Mouse (Mus musculus): ENCODE data around the gene Sdhaf1. TPM values are rescaled to one million over a fixed set of nuclear protein-coding genes. Genes with fewer than 3 reads are reported as not detected.

Gene Sdhaf1
- polyA plus RNA-seq, 1 experiment from 2014 or later, result 21.6 TPM

DNA sequence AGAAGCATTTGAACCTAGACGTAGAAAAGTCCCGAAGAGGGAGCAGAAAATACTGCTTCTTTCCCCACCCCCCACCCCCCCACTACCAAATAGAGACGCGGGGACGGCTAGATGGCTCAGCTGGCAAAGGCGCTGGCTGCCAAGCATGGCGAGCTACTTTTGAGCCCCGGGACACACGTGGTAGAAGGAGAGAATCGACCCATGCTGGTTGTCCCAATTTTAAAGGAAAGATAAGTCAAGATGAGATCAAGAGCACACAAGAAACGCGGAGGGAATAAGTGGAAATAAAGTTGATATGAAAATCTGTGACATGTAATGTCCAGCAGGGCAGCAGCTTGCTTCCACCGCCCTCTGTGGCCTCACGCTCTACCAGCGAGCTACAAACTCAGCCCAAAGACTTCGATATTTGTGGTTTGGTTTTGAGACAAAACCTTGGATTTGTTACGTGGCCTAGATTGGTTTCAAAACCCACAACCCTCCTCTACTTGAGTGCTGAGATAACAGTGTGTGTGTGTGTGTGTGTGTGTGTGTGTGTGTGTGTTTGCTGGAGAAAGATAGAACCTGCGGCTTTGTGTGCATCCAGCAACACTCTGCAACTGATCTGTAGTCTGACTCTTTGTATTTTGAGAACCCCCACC lies 9.0 kb upstream of the Sdhaf1 start:
- Histone ChIP-seq H3K36me3 (ENCODE audit: control insufficient read depth, insufficient read depth, low read length) (no peaks in the 10 kb centered on the region), H3K4me2 (ENCODE audit: low read depth, severe bottlenecking) (no peak overlapping the region), H3K27me3 (ENCODE audit: control insufficient read depth, insufficient read depth, low read length) (no peaks in the 10 kb centered on the region; the same call in 1 of the 2 replicates), H3K4me3 (ENCODE audit: low read depth, low read length) (no peak overlapping the region), H3K9ac (ENCODE audit: low read length) (no peak overlapping the region), H3K27ac (replicated peaks; ENCODE audit: low read depth, low read length) (no peak overlapping the region), H3K9me3 (ENCODE audit: control insufficient read depth, low read length) (no peaks in the 10 kb centered on the region), H3K4me1 (ENCODE audit: control insufficient read depth, insufficient read depth, low read length) (no peaks in the 10 kb centered on the region)
- no peak for DNase-seq (ENCODE audit: low spot score)
- 70% methylated on average over 18 of the region's 18 CpGs for WGBS
- no peak for ATAC-seq (ENCODE audit: insufficient number of reproducible peaks, low FRiP score, low TSS enrichment, low read depth)

DNA sequence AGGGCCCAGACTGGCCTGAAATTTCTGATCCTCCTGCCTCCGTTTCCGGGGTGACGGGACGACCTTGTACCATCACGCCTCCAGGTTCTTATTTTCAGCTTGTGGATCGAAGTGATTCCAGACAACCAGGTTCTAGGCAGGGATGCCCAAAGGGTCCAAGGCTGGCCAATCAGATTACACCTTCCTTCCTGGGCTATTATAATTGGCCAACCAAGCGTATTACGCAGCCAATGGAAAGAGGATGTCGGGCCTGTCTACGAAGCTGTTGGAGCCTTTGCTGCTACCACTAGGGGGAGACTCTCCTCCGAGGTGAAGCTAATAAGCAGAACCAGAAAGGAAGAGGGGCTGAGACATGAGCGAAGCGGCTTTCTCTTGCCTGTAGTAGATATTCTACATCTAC lies 8.2 kb upstream of the Sdhaf1 start:
- Histone ChIP-seq H3K27ac (replicated peaks; ENCODE audit: low read depth, low read length) (no peak overlapping the region), H3K4me1 (ENCODE audit: control insufficient read depth, insufficient read depth, low read length) (no peaks in the 10 kb centered on the region), H3K4me2 (ENCODE audit: low read depth, severe bottlenecking) (no peak overlapping the region; the same call in 1 of the 2 replicates), H3K36me3 (ENCODE audit: control insufficient read depth, insufficient read depth, low read length) (no peaks in the 10 kb centered on the region), H3K4me3 (ENCODE audit: low read depth, low read length) (no peak overlapping the region), H3K27me3 (ENCODE audit: control insufficient read depth, insufficient read depth, low read length) (no peaks in the 10 kb centered on the region; the same call in 1 of the 2 replicates), H3K9ac (ENCODE audit: low read length) (no peak overlapping the region), H3K9me3 (ENCODE audit: control insufficient read depth, low read length) (no peaks in the 10 kb centered on the region)
- DNase-seq (ENCODE audit: low spot score), result peak; percentile 81
- WGBS, result 7% methylated on average over 13 of the region's 13 CpGs
- ATAC-seq (ENCODE audit: insufficient number of reproducible peaks, low FRiP score, low TSS enrichment, low read depth), result peak; percentile 73; the same call in 1 of the 2 replicates

DNA sequence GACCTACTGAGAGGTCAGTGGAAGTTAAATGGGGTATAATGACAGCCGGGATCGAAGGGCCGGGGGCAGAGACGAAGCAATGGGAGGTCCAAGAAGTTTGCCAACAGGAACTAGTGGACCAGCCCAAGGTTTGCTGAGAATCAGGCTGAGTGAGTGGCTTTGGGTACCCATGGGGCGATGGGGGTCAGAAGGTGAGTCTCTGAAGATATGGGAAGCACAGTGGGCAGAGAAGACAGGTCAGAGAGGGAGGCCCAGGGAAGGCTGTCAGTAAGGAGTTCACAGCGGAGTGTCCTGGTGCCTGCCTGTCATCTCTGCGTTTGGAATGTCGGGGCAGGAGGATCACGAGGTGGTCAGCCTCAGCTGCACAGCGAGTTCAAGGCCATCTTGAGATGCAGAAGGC lies 4.7 kb upstream of the Sdhaf1 start:
- H3K27ac ChIP-seq (replicated peaks; ENCODE audit: low read depth, low read length), result no peak overlapping the region
- DNase-seq (ENCODE audit: low spot score) (no peak), ATAC-seq (ENCODE audit: insufficient number of reproducible peaks, low FRiP score, low TSS enrichment, low read depth) (no peak)
- no peak overlapping the region for H3K9ac ChIP-seq (ENCODE audit: low read length)
- no peaks in the 10 kb centered on the region for H3K27me3 ChIP-seq (ENCODE audit: control insufficient read depth, insufficient read depth, low read length)
- H3K9me3 ChIP-seq (ENCODE audit: control insufficient read depth, low read length), result no peaks in the 10 kb centered on the region
- no peaks in the 10 kb centered on the region for H3K36me3 ChIP-seq (ENCODE audit: control insufficient read depth, insufficient read depth, low read length)
- no peak overlapping the region for H3K4me2 ChIP-seq (ENCODE audit: low read depth, severe bottlenecking)
- H3K4me3 ChIP-seq (ENCODE audit: low read depth, low read length), result no peak overlapping the region
- 55% methylated on average over 10 of the region's 10 CpGs for WGBS
- no peaks in the 10 kb centered on the region for H3K4me1 ChIP-seq (ENCODE audit: control insufficient read depth, insufficient read depth, low read length)

DNA sequence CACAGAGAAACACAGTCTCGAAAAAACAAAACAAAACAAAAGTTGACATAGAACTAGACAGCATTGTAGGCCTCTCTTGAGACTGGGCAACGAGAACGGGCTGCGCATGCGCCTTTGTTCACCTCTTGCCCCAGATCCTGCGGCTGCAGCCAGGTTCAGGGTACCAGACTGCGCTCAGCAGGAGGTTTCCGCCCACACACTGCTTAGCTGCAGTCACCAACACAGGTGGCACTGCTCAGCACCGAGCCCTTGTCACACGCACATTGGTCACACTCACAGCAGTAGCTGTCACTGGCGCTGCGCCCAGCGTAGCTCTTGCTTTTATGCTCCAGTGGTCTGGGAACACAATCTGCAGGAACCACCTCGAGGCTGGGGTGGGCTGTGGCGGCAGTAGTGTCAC lies 3.4 kb upstream of the Sdhaf1 start:
- DNase-seq (ENCODE audit: low spot score), result no peak
- no peak overlapping the region for H3K9ac ChIP-seq (ENCODE audit: low read length)
- 69% methylated on average over 15 of the region's 15 CpGs for WGBS
- no peak overlapping the region for H3K4me2 ChIP-seq (ENCODE audit: low read depth, severe bottlenecking)
- no peak overlapping the region for H3K4me3 ChIP-seq (ENCODE audit: low read depth, low read length)
- H3K27me3 ChIP-seq (ENCODE audit: control insufficient read depth, insufficient read depth, low read length), result no peaks in the 10 kb centered on the region
- H3K27ac ChIP-seq (replicated peaks; ENCODE audit: low read depth, low read length), result no peak overlapping the region
- no peaks in the 10 kb centered on the region for H3K9me3 ChIP-seq (ENCODE audit: control insufficient read depth, low read length)
- ATAC-seq (ENCODE audit: insufficient number of reproducible peaks, low FRiP score, low TSS enrichment, low read depth), result no peak
- no peaks in the 10 kb centered on the region for H3K4me1 ChIP-seq (ENCODE audit: control insufficient read depth, insufficient read depth, low read length)
- no peaks in the 10 kb centered on the region for H3K36me3 ChIP-seq (ENCODE audit: control insufficient read depth, insufficient read depth, low read length)

DNA sequence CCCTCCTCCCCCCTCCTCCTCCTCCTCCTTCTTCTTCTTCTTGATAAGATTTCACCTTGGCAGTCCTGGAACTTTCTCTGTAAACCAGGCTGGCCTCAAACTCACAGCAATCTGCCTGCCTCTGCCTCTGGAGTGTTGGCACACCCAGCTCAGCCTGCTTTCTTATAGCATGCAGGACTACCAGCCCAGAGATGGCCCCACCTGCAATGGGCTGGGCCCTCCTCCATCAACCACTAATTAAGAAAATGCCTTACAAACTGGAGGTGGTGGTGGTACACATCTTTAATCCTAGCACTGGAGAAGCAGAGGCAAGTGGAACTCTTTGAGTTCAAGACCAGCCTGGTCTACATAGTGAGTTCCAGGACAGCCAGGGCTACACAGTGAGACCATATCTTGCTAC lies 2.7 kb upstream of the Sdhaf1 start:
- Histone ChIP-seq H3K36me3 (ENCODE audit: control insufficient read depth, insufficient read depth, low read length) (no peaks in the 10 kb centered on the region), H3K9me3 (ENCODE audit: control insufficient read depth, low read length) (no peaks in the 10 kb centered on the region), H3K9ac (ENCODE audit: low read length) (no peak overlapping the region), H3K4me1 (ENCODE audit: control insufficient read depth, insufficient read depth, low read length) (peaks cover 2% of the 10 kb centered on the region; the same call in 1 of the 2 replicates), H3K4me2 (ENCODE audit: low read depth, severe bottlenecking) (no peak overlapping the region), H3K27me3 (ENCODE audit: control insufficient read depth, insufficient read depth, low read length) (no peaks in the 10 kb centered on the region), H3K27ac (replicated peaks; ENCODE audit: low read depth, low read length) (no peak overlapping the region), H3K4me3 (ENCODE audit: low read depth, low read length) (no peak overlapping the region)
- no peak for DNase-seq (ENCODE audit: low spot score)
- ATAC-seq (ENCODE audit: insufficient number of reproducible peaks, low FRiP score, low TSS enrichment, low read depth), result no peak

DNA sequence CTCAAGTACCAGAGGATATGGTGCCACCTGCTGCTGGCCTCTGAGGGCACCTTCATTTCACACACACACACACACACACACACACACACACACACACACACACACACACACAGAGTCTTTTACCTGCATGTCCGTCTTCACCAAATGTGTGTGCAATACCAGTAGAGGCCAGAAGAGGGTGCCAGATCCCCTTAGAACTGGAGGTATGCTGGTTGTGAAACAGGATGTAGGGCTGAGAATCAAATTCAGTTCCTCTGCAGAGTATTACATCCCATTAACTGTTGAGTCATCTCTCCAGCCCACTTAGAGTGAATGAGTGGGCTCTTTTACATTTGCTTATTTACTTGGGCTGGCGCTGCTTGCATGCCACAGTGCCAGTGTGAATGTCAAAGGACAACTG lies 1.7 kb upstream of the Sdhaf1 start:
- WGBS, result 48% methylated on average over 2 of the region's 2 CpGs
- peak; percentile 74 for DNase-seq (ENCODE audit: low spot score)

DNA sequence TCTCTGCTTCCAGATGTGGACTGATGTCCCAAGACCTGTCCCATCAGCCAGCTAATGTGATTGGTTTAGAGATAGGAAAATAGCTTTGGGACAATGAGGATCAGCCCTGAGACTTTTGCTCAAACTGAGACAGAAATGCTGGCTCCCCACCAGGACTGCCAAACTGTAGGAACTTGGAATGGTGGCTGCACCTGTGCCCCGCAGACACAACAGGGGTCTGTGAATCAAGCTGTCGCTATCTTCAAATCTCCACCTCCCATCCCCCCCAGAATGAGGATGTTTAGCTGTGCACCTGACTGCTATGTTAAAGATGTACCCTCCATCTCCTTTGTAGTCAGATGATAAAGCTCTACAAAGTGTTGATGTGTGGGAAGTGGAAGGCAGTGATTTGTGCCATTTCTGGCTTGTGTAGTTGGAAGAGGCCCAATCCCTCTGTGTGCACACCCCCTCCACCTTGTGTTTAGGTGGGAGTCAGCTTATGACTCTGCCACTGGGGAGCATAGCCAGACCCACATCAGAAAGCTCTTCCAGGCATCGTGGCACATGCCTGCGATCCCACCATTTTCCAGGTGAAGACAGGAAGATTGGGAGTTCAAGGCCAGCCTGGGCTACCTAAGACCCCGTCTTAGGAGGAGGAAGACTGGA lies 727 bp upstream of the Sdhaf1 start:
- no peaks in the 10 kb centered on the region for H3K27me3 ChIP-seq (ENCODE audit: control insufficient read depth, insufficient read depth, low read length)
- H3K9me3 ChIP-seq (ENCODE audit: control insufficient read depth, low read length), result no peaks in the 10 kb centered on the region
- DNase-seq (ENCODE audit: low spot score), result no peak
- 90% methylated on average over 5 of the region's 5 CpGs for WGBS
- H3K36me3 ChIP-seq (ENCODE audit: control insufficient read depth, insufficient read depth, low read length), result no peaks in the 10 kb centered on the region
- no peak overlapping the region for H3K9ac ChIP-seq (ENCODE audit: low read length)
- peaks cover 3% of the 10 kb centered on the region; the same call in 1 of the 2 replicates for H3K4me1 ChIP-seq (ENCODE audit: control insufficient read depth, insufficient read depth, low read length)
- no peak overlapping the region for H3K27ac ChIP-seq (replicated peaks; ENCODE audit: low read depth, low read length)
- H3K4me2 ChIP-seq (ENCODE audit: low read depth, severe bottlenecking), result no peak overlapping the region
- H3K4me3 ChIP-seq (ENCODE audit: low read depth, low read length), result no peak overlapping the region
- ATAC-seq (ENCODE audit: insufficient number of reproducible peaks, low FRiP score, low TSS enrichment, low read depth), result no peak

More for the DNA sequence above, 1.7 kb upstream of the Sdhaf1 start:
- H3K4me2 ChIP-seq (ENCODE audit: low read depth, severe bottlenecking), result no peak overlapping the region
- H3K4me1 ChIP-seq (ENCODE audit: control insufficient read depth, insufficient read depth, low read length), result peaks cover 3% of the 10 kb centered on the region; the same call in 1 of the 2 replicates
- no peak overlapping the region for H3K4me3 ChIP-seq (ENCODE audit: low read depth, low read length)
- no peak overlapping the region for H3K9ac ChIP-seq (ENCODE audit: low read length)
- no peaks in the 10 kb centered on the region for H3K9me3 ChIP-seq (ENCODE audit: control insufficient read depth, low read length)
- no peaks in the 10 kb centered on the region for H3K27me3 ChIP-seq (ENCODE audit: control insufficient read depth, insufficient read depth, low read length)
- H3K36me3 ChIP-seq (ENCODE audit: control insufficient read depth, insufficient read depth, low read length), result no peaks in the 10 kb centered on the region
- no peak for ATAC-seq (ENCODE audit: insufficient number of reproducible peaks, low FRiP score, low TSS enrichment, low read depth)
- no peak overlapping the region; the same call in 1 of the 2 replicates for H3K27ac ChIP-seq (replicated peaks; ENCODE audit: low read depth, low read length)

DNA sequence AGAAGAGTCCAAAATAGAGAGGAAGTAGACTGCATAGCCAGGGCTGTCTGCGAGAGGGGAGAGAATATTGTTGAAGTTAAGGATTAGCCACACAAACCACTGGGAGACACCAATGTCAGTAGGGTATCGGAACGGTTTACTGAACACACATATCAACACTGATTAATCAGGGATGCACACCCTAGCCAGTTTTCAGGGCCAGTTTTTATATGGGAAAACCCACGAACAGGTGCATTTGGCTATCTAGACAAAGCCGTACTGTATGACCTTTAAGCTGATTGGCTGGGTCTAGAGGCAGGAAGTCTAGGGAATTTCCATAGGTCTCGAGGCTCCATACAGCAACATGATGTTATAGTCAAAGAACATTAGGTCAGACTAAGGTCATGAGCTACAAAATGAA lies 830 bp downstream of the Sdhaf1 start:
- 48% methylated on average over 6 of the region's 6 CpGs for WGBS
- Histone ChIP-seq H3K4me2 (ENCODE audit: low read depth, severe bottlenecking) (peak overlapping the region; percentile 72), H3K27ac (replicated peaks; ENCODE audit: low read depth, low read length) (no peak overlapping the region), H3K27me3 (ENCODE audit: control insufficient read depth, insufficient read depth, low read length) (no peaks in the 10 kb centered on the region), H3K4me1 (ENCODE audit: control insufficient read depth, insufficient read depth, low read length) (peaks cover 3% of the 10 kb centered on the region; the same call in 1 of the 2 replicates), H3K9ac (ENCODE audit: low read length) (peak overlapping the region; percentile 78), H3K9me3 (ENCODE audit: control insufficient read depth, low read length) (no peaks in the 10 kb centered on the region), H3K36me3 (ENCODE audit: control insufficient read depth, insufficient read depth, low read length) (no peaks in the 10 kb centered on the region), H3K4me3 (ENCODE audit: low read depth, low read length) (peak overlapping the region; percentile 80)
- no peak for DNase-seq (ENCODE audit: low spot score)
- no peak for ATAC-seq (ENCODE audit: insufficient number of reproducible peaks, low FRiP score, low TSS enrichment, low read depth)
